Mouse (Mus musculus) MEL (cell line): ENCODE measurements around the gene 4930402F06Rik. TPM values are rescaled to one million over a fixed set of nuclear protein-coding genes. Genes with fewer than 3 reads are reported as not detected.
A peak's percentile ranks its signal among the peaks of the same experiment; 100 is the strongest.

Source experiments
- DNase-seq: peaks from one replicate; pipeline ENCODE4 v3.0.0; 2011; ENCODE audit warnings: low read depth, low spot score
- H3K27ac ChIP-seq: 2 replicates; pipeline ENCODE4 v1.5.1; 2012; ENCODE audit warnings: low read depth, mild to moderate bottlenecking, control low read depth, low read length, moderate library complexity; ENCODE audit not compliant: control insufficient read depth
- H3K27me3 ChIP-seq, 2 experiments: fragments of 150-350 bp in 1 of 2; sonication (generic) in 1 of 2; 2 replicates each; pipeline ENCODE4 v1.6.1; 2012; ENCODE audit warnings: low read length in 2 of 2, mild to moderate bottlenecking in 2 of 2, improper control_type of control experiment in 1 of 2, moderate library complexity in 1 of 2; ENCODE audit not compliant: insufficient read depth in 2 of 2, control insufficient read depth in 1 of 2
- H3K36me3 ChIP-seq, 2 experiments: 2 replicates each; pipeline ENCODE4 v1.6.1; 2012 to 2014; ENCODE audit warnings: low read length in 2 of 2, improper control_type of control experiment in 1 of 2, inconsistent platforms in 1 of 2, mild to moderate bottlenecking in 1 of 2; ENCODE audit not compliant: insufficient read depth in 2 of 2, control insufficient read depth in 1 of 2
- H3K4me1 ChIP-seq, 2 experiments: fragments of 150-350 bp in 1 of 2; sonication (generic) in 1 of 2; 2 replicates each; pipeline ENCODE4 v1.6.1; 2012; ENCODE audit warnings: low read length in 2 of 2, improper control_type of control experiment in 1 of 2, mild to moderate bottlenecking in 1 of 2; ENCODE audit not compliant: insufficient read depth in 2 of 2, control insufficient read depth in 1 of 2
- H3K4me3 ChIP-seq, 2 experiments: fragments of 150-350 bp in 1 of 2; sonication (generic) in 1 of 2; 2 replicates each; pipeline ENCODE4 v1.5.1; 2012; ENCODE audit warnings: low read depth in 2 of 2, low read length in 2 of 2, mild to moderate bottlenecking in 2 of 2, moderate library complexity in 2 of 2, control low read depth in 1 of 2, improper control_type of control experiment in 1 of 2; ENCODE audit not compliant: control insufficient read depth in 1 of 2, insufficient read depth in 1 of 2
- H3K79me2 ChIP-seq: 2 replicates; pipeline ENCODE4 v1.6.1; 2012; ENCODE audit warnings: mild to moderate bottlenecking, low read length, moderate library complexity; ENCODE audit not compliant: control insufficient read depth, poor library complexity, insufficient read depth
- H3K9ac ChIP-seq: 2 replicates; pipeline ENCODE4 v1.6.1; 2012; ENCODE audit warnings: low read depth, mild to moderate bottlenecking, control low read depth, low read length, moderate library complexity; ENCODE audit not compliant: control insufficient read depth, poor library complexity, severe bottlenecking
- H3K9me3 ChIP-seq: fragments of 150-350 bp; sonication (generic); replicated peaks from 2 replicates; pipeline ENCODE4 v1.6.1; 2012; ENCODE audit warnings: mild to moderate bottlenecking, low read length, improper control_type of control experiment, moderate library complexity; ENCODE audit not compliant: insufficient read depth
- BHLHE40 ChIP-seq: IDR thresholded peaks from 2 replicates; pipeline ENCODE4 v1.6.1; 2012; ENCODE audit warnings: low read depth, mild to moderate bottlenecking, inconsistent platforms, low read length, improper control_type of control experiment, borderline replicate concordance
- CTCF ChIP-seq, 3 experiments: IDR thresholded peaks in 2 of 3; conservative IDR thresholded peaks in 1 of 3; 2 replicates each; pipeline ENCODE4 v1.5.1; 2011 to 2012; ENCODE audit warnings: low read length in 3 of 3, low read depth in 2 of 3, mild to moderate bottlenecking in 2 of 3, improper control_type of control experiment in 1 of 3, inconsistent platforms in 1 of 3, mixed read lengths in 1 of 3, moderate library complexity in 1 of 3; ENCODE audit not compliant: control insufficient read depth in 1 of 3, insufficient read depth in 1 of 3, poor library complexity in 1 of 3, severe bottlenecking in 1 of 3
- EP300 ChIP-seq, 2 experiments: IDR thresholded peaks; 2 replicates each; pipeline ENCODE4 v1.6.1; 2011; ENCODE audit warnings: improper control_type of control experiment in 2 of 2, low read length in 2 of 2, low read depth in 1 of 2, mild to moderate bottlenecking in 1 of 2
- ETS1 ChIP-seq: IDR thresholded peaks from 2 replicates; pipeline ENCODE4 v1.6.1; 2012; ENCODE audit warnings: low read depth, mild to moderate bottlenecking, inconsistent platforms, low read length, improper control_type of control experiment, moderate library complexity
- GATA1 ChIP-seq: IDR thresholded peaks from 2 replicates; pipeline ENCODE4 v1.6.1; 2011; ENCODE audit warnings: low read depth, low read length, improper control_type of control experiment
- KAT2A ChIP-seq: conservative IDR thresholded peaks from 2 replicates; pipeline ENCODE4 v1.6.1; 2012; ENCODE audit warnings: low read depth, low read length, improper control_type of control experiment, inconsistent platforms
- MAFK ChIP-seq: IDR thresholded peaks from 2 replicates; pipeline ENCODE4 v1.6.1; 2011; ENCODE audit warnings: low read depth, mild to moderate bottlenecking, low read length, improper control_type of control experiment, borderline replicate concordance
- MAZ ChIP-seq: IDR thresholded peaks from 2 replicates; pipeline ENCODE4 v1.6.1; 2012; ENCODE audit warnings: low read depth, mild to moderate bottlenecking, inconsistent platforms, low read length, improper control_type of control experiment
- MXI1 ChIP-seq: IDR thresholded peaks from 2 replicates; pipeline ENCODE4 v1.6.1; 2011; ENCODE audit warnings: mild to moderate bottlenecking, low read depth, low read length, improper control_type of control experiment
- RAD21 ChIP-seq: IDR thresholded peaks from 2 replicates; pipeline ENCODE4 v1.6.1; 2011; ENCODE audit warnings: mild to moderate bottlenecking, low read depth, low read length, improper control_type of control experiment
- RCOR1 ChIP-seq: IDR thresholded peaks from 2 replicates; pipeline ENCODE4 v1.6.1; 2012; ENCODE audit warnings: low read depth, mild to moderate bottlenecking, inconsistent platforms, low read length, improper control_type of control experiment
- SMC3 ChIP-seq: IDR thresholded peaks from 2 replicates; pipeline ENCODE4 v1.6.1; 2011; ENCODE audit warnings: low read depth, low read length, improper control_type of control experiment
- TCF12 ChIP-seq: IDR thresholded peaks from 2 replicates; pipeline ENCODE4 v1.6.1; 2014; ENCODE audit warnings: low read depth, mild to moderate bottlenecking, inconsistent platforms, low read length, improper control_type of control experiment, moderate library complexity
- USF2 ChIP-seq, 2 experiments: IDR thresholded peaks; 2 replicates each; pipeline ENCODE4 v1.6.1; 2011 to 2012; ENCODE audit warnings: improper control_type of control experiment in 2 of 2, low read length in 2 of 2, borderline replicate concordance in 1 of 2, inconsistent platforms in 1 of 2, low read depth in 1 of 2, mild to moderate bottlenecking in 1 of 2; ENCODE audit not compliant: insufficient read depth in 1 of 2
- ZC3H11A ChIP-seq: IDR thresholded peaks from 2 replicates; pipeline ENCODE4 v1.6.1; 2012; ENCODE audit warnings: low read depth, mild to moderate bottlenecking, inconsistent platforms, low read length, improper control_type of control experiment
- ZMIZ1 ChIP-seq: IDR thresholded peaks from 2 replicates; pipeline ENCODE4 v1.6.1; 2012; ENCODE audit warnings: low read depth, mild to moderate bottlenecking, inconsistent platforms, low read length, improper control_type of control experiment, moderate library complexity
- ZNF384 ChIP-seq: IDR thresholded peaks from 2 replicates; pipeline ENCODE4 v1.6.1; 2012; ENCODE audit warnings: low read depth, mild to moderate bottlenecking, inconsistent platforms, low read length, improper control_type of control experiment
- polyA plus RNA-seq, 2 experiments: library from polyadenylated mRNA; stranded (reverse) in 1 of 2; unstranded in 1 of 2; fragments of >175 nt in 1 of 2; fragments of >200 nt in 1 of 2; gene quantifications; 2 replicates each; pipeline versions ENCODE4 v1.2.1 to v1.2.4; 2012; ENCODE audit warnings: low replicate concordance in 2 of 2, low read depth in 1 of 2; ENCODE audit not compliant: insufficient read length in 2 of 2, insufficient read depth in 1 of 2, missing spikeins in 1 of 2
- total RNA-seq: library from RNA; depleted of rRNA; stranded (reverse); fragments of 300-350 nt; gene quantifications from 2 replicates; pipeline ENCODE4 v1.2.3, GENCODE M21; 2012

The 4930402F06Rik gene
- total and polyA plus RNA-seq, 3 experiments, result not detected

GRCm38 (mm10) chr2:35377600-35377999, 19.4 kb downstream of the 4930402F06Rik start:
- no peaks in the 10 kb centered on the region for H3K9me3 ChIP-seq
- no peaks in the 10 kb centered on the region for H3K79me2 ChIP-seq
- H3K9ac ChIP-seq, result no peak overlapping the region
- H3K27me3 ChIP-seq, result peaks cover 2 to 9% of the 10 kb centered on the region in 2 experiments
- H3K27ac ChIP-seq, result no peak overlapping the region
- H3K4me1 ChIP-seq, result no peaks in the 10 kb centered on the region
- H3K4me3 ChIP-seq, result no peak overlapping the region
- TF ChIP-seq GATA1 (0 out of 2 replicates have a peak, but pooled peaks have one; percentile 11), MAZ (no peak), KAT2A (no peak), EP300 (IDR thresholded peaks at IDR 0.05; ENCODE audit: low read depth in 1 of 2, low read length in 2 of 2) (peak in 1 of 2 experiments; percentile 19; a peak in 1 of 4 replicates), TCF12 (0 out of 2 replicates have a peak, but pooled peaks have one; percentile 38), RCOR1 (peak; percentile 44; the same call in 1 of the 2 replicates), ZNF384 (peak; percentile 38; the same call in 1 of the 2 replicates), ZC3H11A (no peak), ETS1 (0 out of 2 replicates have a peak, but pooled peaks have one; percentile 23), MXI1 (no peak)
- DNase-seq, result peak; percentile 17
- no peaks in the 10 kb centered on the region for H3K36me3 ChIP-seq

- Histone ChIP-seq H3K9me3 (no peaks in the 10 kb centered on the region), H3K4me3 (no peak overlapping the region)
- TF ChIP-seq GATA1, result no peak
- no peak for TF ChIP-seq USF2 (IDR thresholded peaks at IDR 0.05; ENCODE audit: borderline replicate concordance in 1 of 2, insufficient read depth in 1 of 2, low read depth in 1 of 2, low read length in 2 of 2)
- TF ChIP-seq RAD21, result peak; percentile 99
- TF ChIP-seq ZC3H11A, result peak; percentile 95
- peak; percentile 76 to 94 (median 83) for TF ChIP-seq CTCF (IDR thresholded peaks at IDR 0.05 in 2 of 3, conservative IDR thresholded peaks at IDR 0.05 in 1 of 3; ENCODE audit: control insufficient read depth in 1 of 3, insufficient read depth in 1 of 3, low read depth in 2 of 3, low read length in 3 of 3, poor library complexity in 1 of 3, severe bottlenecking in 1 of 3)
- peak; percentile 92 for TF ChIP-seq SMC3
- TF ChIP-seq ZMIZ1, result no peak
- no peak for TF ChIP-seq MAFK
- no peak for TF ChIP-seq BHLHE40
- TF ChIP-seq, all 39 proteins: peak for 4
- Histone ChIP-seq H3K27ac (no peak overlapping the region), H3K36me3 (no peaks in the 10 kb centered on the region), H3K9ac (no peak overlapping the region), H3K4me1 (no peaks in the 10 kb centered on the region), H3K27me3 (no peaks in the 10 kb centered on the region; a peak in 3 of 4 replicates), H3K79me2 (no peaks in the 10 kb centered on the region)
- peak; percentile 73 for DNase-seq
Observed at GRCm38 (mm10) chr2:35373003-35373402, 24.0 kb downstream of the 4930402F06Rik start.
